Mouse (Mus musculus) kidney, adult 2 months (tissue): ENCODE results near the gene Tmem269.

Experiments
- CTCF ChIP-seq: fragments of 200-500 bp; conservative IDR thresholded peaks from 2 replicates; pipeline ENCODE4 v1.5.1; 2011; ENCODE audit warnings: low read depth, mild to moderate bottlenecking, control low read depth, low read length, moderate library complexity, mixed read lengths; ENCODE audit not compliant: insufficient read depth, insufficient read length
- POLR2A ChIP-seq: fragments of 200-500 bp; IDR thresholded peaks from one replicate; pipeline ENCODE4 v1.6.1; 2011; ENCODE audit warnings: low read depth, low read length, control low read depth

DNA sequence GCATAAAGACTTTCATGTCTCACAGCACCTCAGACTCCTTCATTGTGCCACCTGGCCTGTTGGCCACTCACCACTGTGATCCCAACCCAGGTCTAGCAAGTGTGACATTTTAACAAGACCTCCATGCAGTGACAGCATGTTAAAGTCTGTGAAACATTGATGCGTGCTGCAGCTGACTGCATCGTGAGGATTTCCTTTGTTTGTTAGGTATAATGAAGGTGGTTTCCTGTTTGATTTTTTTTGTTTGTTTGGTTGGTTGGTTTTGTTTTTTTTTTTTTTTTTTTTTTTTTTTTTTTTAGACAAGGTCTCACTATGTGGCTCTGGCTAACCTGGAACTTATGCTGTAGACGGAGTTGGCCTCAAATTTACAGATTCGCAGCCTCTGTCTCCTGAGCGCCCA lies 44.5 kb upstream of the Tmem269 start:
- TF ChIP-seq CTCF (no peak), POLR2A (no peak)
